Mouse (Mus musculus): Measurements from ENCODE around the gene Gm10134.

DNA sequence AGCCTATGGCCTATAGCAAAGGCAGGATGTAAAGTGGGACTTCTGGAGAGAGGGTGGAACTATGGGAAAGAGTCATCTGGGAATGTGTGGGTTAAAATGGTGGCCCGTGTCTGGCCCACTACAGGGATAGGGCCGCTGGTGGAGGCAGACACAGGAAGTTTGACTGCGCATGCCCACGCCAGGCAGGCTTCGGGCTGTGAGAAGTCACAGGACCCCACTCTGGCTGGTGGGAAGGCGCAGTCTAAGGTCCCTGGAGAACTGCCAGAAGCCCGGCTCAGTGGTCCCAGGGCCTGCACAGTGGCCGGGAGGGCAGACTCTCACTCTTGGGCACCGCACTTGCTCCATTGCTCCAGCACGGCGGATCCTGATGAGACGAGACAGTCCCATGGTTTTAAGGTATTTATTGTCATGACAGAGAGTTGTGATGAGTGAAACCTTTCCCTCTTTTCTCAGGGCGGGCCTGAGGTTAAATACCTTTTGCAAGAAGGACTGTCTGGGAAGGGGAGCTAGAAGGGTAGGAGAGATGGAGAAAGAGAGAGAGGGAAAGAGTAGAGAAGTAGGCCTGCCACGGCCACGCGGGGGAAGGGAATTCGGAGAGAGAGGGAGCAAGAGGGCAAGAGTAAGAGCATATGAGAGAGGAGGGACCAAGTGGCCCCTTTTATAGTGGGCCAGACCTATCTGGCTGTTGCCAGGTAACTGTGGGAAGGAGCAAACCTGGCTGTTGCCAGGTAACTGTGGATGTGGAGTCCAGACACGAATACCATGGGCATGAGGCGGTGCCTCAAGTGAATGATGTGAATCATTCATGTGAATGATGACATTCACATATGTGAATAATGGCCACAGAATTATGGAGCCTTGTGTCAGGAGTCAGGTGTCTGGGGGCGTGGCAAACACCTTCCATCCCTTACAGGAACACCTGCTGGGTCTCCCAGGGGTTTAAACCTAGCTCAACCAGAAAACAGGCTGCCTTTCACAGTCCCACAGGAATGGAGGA lies 26.4 kb upstream of the Gm10134 start:
- no peak for TF ChIP-seq CTCF (IDR thresholded peaks at IDR 0.05; ENCODE audit: control insufficient read depth, insufficient read depth, insufficient read length)
- TF ChIP-seq USF1 (IDR thresholded peaks at IDR 0.05; ENCODE audit: low read depth) = no peak

Measured in C2C12 (cell line).